Mouse (Mus musculus) brain, adult 10 weeks (tissue): ENCODE measurements around the gene Fhl3. TPM values are rescaled to one million over a fixed set of nuclear protein-coding genes. Genes with fewer than 3 reads are reported as not detected.

Source experiments
- polyA plus RNA-seq: library from polyadenylated mRNA; stranded (reverse); fragments of 350-450 nt; fragmentation: Illumina TruSeq; extraction: RNeasy Lipid Tissue Mini Kit (QIAGEN cat#74804); gene quantifications from one replicate; pipeline ENCODE4 v1.2.3, GENCODE M21; 2015; ENCODE audit warnings: low read depth, low replicate concordance

Fhl3 gene
- 0.82 TPM for polyA plus RNA-seq

GRCm38 (mm10) chr4:124700248-124700971 lies at the start of gene Fhl3:
Gene Fhl3, plus strand, starts transcription at chr4:124700701.

GRCm38 (mm10) chr4:124656518-124656853 lies 44.0 kb upstream of the Fhl3 start, which contains the start of gene Pou3f1:
Gene Pou3f1, plus strand, starts transcription at chr4:124656807.

GRCm38 (mm10) chr4:124693135-124693894 lies 7.2 kb upstream of the Fhl3 start, which contains the start of gene Utp11:
Gene Utp11, minus strand, starts transcription at chr4:124693600.

GRCm38 (mm10) chr4:124714545-124715481 lies 14.3 kb downstream of the Fhl3 start, which contains the start of gene Sf3a3:
Gene Sf3a3, plus strand, starts transcription at chr4:124714776.

GRCm38 (mm10) chr4:124741376-124742343 lies 41.2 kb downstream of the Fhl3 start, which contains the start of gene Inpp5b:
Gene Inpp5b, plus strand, starts transcription at chr4:124741850.

Other genes with a start within 250 kb of the Fhl3 start
- not detected for gene 3100002H09Rik, start 89.9 kb upstream of the Fhl3 start, polyA plus RNA-seq
- 11.6 TPM for gene Pou3f1, start 43.9 kb upstream of the Fhl3 start, polyA plus RNA-seq
- 26.1 TPM for gene Utp11, start 7.1 kb upstream of the Fhl3 start, polyA plus RNA-seq
- 42.1 TPM for gene Sf3a3, start 14.1 kb downstream of the Fhl3 start, polyA plus RNA-seq
- gene Inpp5b, start 41.1 kb downstream of the Fhl3 start, polyA plus RNA-seq = 43.6 TPM
- gene Mtf1, start 101.4 kb downstream of the Fhl3 start, polyA plus RNA-seq = 18.5 TPM
- gene Yrdc, start 150.0 kb downstream of the Fhl3 start, polyA plus RNA-seq = 49.4 TPM
- 95.2 TPM for gene 1110065P20Rik, start 150.5 kb downstream of the Fhl3 start, polyA plus RNA-seq
- gene Maneal, start 161.5 kb downstream of the Fhl3 start, polyA plus RNA-seq = 45.2 TPM
- gene Epha10, start 180.2 kb downstream of the Fhl3 start, polyA plus RNA-seq = 28.4 TPM
- 15.7 TPM for gene 9930104L06Rik, start 236.3 kb downstream of the Fhl3 start, polyA plus RNA-seq
- gene Cdca8, start 238.6 kb downstream of the Fhl3 start, polyA plus RNA-seq = 2.3 TPM